Mouse (Mus musculus) E14TG2a.4 (cell line): ENCODE data around the gene Spo11.

ENCODE experiments used
- CTCF ChIP-seq: conservative IDR thresholded peaks from 2 replicates; pipeline ENCODE4 v1.5.1; 2014; ENCODE audit warnings: low read length
- NANOG ChIP-seq: IDR thresholded peaks from 2 replicates; pipeline ENCODE4 v1.6.1; 2014; ENCODE audit warnings: borderline replicate concordance, low read length, mixed read lengths
- POU5F1 ChIP-seq: IDR thresholded peaks from 2 replicates; pipeline ENCODE4 v1.6.1; 2014; ENCODE audit warnings: low read length, borderline replicate concordance

GRCm38 (mm10) chr2:173018618-173019017 lies 41.1 kb downstream of the Spo11 start:
- TF ChIP-seq CTCF: no peak
- no peak for TF ChIP-seq NANOG
- TF ChIP-seq POU5F1: no peak
